Comparison of ENCODE assay signal across 11 mouse cellular contexts in the genomic region with DNA sequence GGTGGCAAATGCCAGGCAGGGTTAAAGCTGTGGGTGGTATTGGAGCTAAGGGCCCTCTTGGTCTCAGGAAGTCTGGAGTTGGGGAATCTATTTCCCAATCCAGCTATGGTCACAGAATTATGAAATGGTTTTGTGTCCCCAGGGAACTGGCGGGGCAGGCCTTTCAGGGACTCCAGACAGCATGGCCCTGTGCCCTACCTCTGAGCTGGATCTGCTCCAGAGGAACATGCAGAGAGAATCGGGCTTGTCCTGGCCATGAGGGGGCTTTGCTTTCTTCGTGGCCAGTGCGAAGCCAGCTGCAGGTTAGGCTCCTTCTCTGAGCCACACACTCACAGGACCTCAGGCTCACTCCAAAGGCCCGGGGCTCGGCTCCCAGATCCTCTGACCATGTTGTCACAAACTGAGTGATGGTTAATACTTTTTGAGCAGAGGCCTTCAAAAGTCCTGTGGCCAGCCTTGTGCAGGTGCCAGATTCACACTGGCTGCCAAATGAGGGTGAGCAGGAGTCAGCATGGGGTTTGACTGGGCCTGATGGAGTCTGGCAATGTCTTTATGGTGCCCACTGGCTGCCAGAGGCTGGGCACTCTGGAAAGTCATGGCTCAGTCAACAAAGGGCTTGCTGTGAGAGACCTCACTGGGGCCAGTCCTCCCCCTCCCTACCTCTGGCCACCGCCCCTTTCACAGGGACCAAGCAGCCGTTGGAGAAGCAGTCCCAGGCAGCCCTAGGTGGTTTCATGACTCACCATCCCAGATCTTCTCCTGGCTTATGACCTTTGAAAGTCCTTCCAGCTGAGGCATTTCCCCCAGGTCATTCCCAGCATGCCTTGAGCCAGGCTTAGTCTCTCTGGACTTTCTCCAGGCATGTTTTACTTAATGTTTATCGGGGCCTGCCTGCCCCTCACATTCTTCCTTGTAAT. TPM values are rescaled to one million over a fixed set of nuclear protein-coding genes. Genes with fewer than 3 reads are reported as not detected.
DNase-seq lines count a peak whose midpoint lies in the region; ATAC-seq and TF ChIP-seq lines count a peak whose summit lies in the region.
"Had no signal": no experiment of that assay in that cellular context is flagged by ENCODE, and none has a peak within 500 bp of the region (broad histone marks: within the 10 kb centered on the region; RNA-seq: fewer than 3 reads in every experiment).

No protein-coding gene starts in this region.

- H3K9me3 ChIP-seq in intestine, embryonic 15.5 days, result no peaks in the 10 kb centered on the region
- no peaks in the 10 kb centered on the region for H3K9me3 ChIP-seq in intestine, postnatal 0 days (ENCODE audit: control insufficient read depth)
- H3K9me3 ChIP-seq in heart, embryonic 15.5 days (replicated peaks), result no peaks in the 10 kb centered on the region
- H3K9me3 ChIP-seq in forebrain, embryonic 16.5 days (ENCODE audit: control insufficient read depth, low read length), result no peaks in the 10 kb centered on the region
- H3K9me3 ChIP-seq: hindbrain, embryonic 10.5 days; liver, embryonic 13.5 days; neural tube, embryonic 13.5 days had no signal

- no peaks in the 10 kb centered on the region for H3K36me3 ChIP-seq in intestine, embryonic 15.5 days
- H3K36me3 ChIP-seq in intestine, postnatal 0 days (ENCODE audit: control insufficient read depth, insufficient read depth), result no peaks in the 10 kb centered on the region
- H3K36me3 ChIP-seq in heart, embryonic 15.5 days, result no peaks in the 10 kb centered on the region
- no peaks in the 10 kb centered on the region for H3K36me3 ChIP-seq in forebrain, embryonic 16.5 days (ENCODE audit: control insufficient read depth, insufficient read depth)
- H3K36me3 ChIP-seq: hindbrain, embryonic 10.5 days; liver, embryonic 13.5 days; neural tube, embryonic 13.5 days had no signal

- H3K9ac ChIP-seq in intestine, embryonic 15.5 days, result no peak overlapping the region
- H3K9ac ChIP-seq in intestine, postnatal 0 days (ENCODE audit: low read depth, low read length), result no peak overlapping the region
- no peak overlapping the region for H3K9ac ChIP-seq in heart, embryonic 15.5 days
- no peak overlapping the region for H3K9ac ChIP-seq in forebrain, embryonic 16.5 days (replicated peaks; ENCODE audit: low read depth, low read length)
- H3K9ac ChIP-seq: liver, embryonic 13.5 days; neural tube, embryonic 13.5 days had no signal

- no peak overlapping the region for H3K4me3 ChIP-seq in intestine, embryonic 15.5 days (replicated peaks)
- H3K4me3 ChIP-seq in intestine, postnatal 0 days (ENCODE audit: low read depth, low read length), result no peak overlapping the region
- H3K4me3 ChIP-seq in heart, embryonic 15.5 days, result no peak overlapping the region
- H3K4me3 ChIP-seq in forebrain, embryonic 16.5 days (replicated peaks; ENCODE audit: low read length), result no peak overlapping the region
- H3K4me3 ChIP-seq: hindbrain, embryonic 10.5 days; liver, embryonic 13.5 days; neural tube, embryonic 13.5 days had no signal

- H3K4me2 ChIP-seq in intestine, embryonic 15.5 days (replicated peaks), result no peak overlapping the region
- H3K4me2 ChIP-seq in intestine, postnatal 0 days (replicated peaks; ENCODE audit: low read depth), result no peak overlapping the region
- H3K4me2 ChIP-seq in heart, embryonic 15.5 days, result no peak overlapping the region
- no peak overlapping the region for H3K4me2 ChIP-seq in forebrain, embryonic 16.5 days (ENCODE audit: low read length)
- H3K4me2 ChIP-seq: liver, embryonic 13.5 days; neural tube, embryonic 13.5 days had no signal

- peaks cover 22% of the 10 kb centered on the region for H3K4me1 ChIP-seq in intestine, embryonic 15.5 days (replicated peaks)
- H3K4me1 ChIP-seq in intestine, postnatal 0 days (replicated peaks; ENCODE audit: control insufficient read depth, insufficient read depth, low read length), result no peaks in the 10 kb centered on the region
- peaks cover 22% of the 10 kb centered on the region for H3K4me1 ChIP-seq in heart, embryonic 15.5 days (replicated peaks)
- H3K4me1 ChIP-seq in forebrain, embryonic 16.5 days (replicated peaks; ENCODE audit: control insufficient read depth, insufficient read depth, low read length), result peaks cover 7% of the 10 kb centered on the region; the same call in 1 of the 2 replicates
- H3K4me1 ChIP-seq: liver, embryonic 13.5 days had no signal

- TF ChIP-seq CTCF in intestine, postnatal 0 days (IDR thresholded peaks at IDR 0.05; ENCODE audit: low read depth), result no peak

- H3K27ac ChIP-seq in intestine, embryonic 15.5 days, result no peak overlapping the region
- no peak overlapping the region for H3K27ac ChIP-seq in intestine, postnatal 0 days (ENCODE audit: low read depth, low read length)
- H3K27ac ChIP-seq in heart, embryonic 15.5 days, result peak overlapping the region; percentile 43; the same call in 1 of the 2 replicates
- no peak overlapping the region for H3K27ac ChIP-seq in forebrain, embryonic 16.5 days (ENCODE audit: low read length)
- H3K27ac ChIP-seq: hindbrain, embryonic 10.5 days; liver, embryonic 13.5 days; neural tube, embryonic 13.5 days had no signal

- WGBS in intestine, embryonic 15.5 days, result 65% methylated on average over 9 of the region's 9 CpGs
- WGBS in intestine, postnatal 0 days, result 71% methylated on average over 9 of the region's 9 CpGs
- whole genome bisulfite sequencing in heart, embryonic 15.5 days, result 60% methylated on average over 9 of the region's 9 CpGs
- WGBS in forebrain, embryonic 16.5 days, result 66% methylated on average over 9 of the region's 9 CpGs

- DNase-seq in ZHBTc4 (ENCODE audit: low read depth, low spot score), result peak; percentile 80
- peak; percentile 78 for DNase-seq in lung, postnatal 25 days (ENCODE audit: low spot score)
- DNase-seq in layer of hippocampus, adult 11-12 months (ENCODE audit: low spot score), result no peak
- no peak for DNase-seq in spleen, postnatal 10 days (ENCODE audit: low spot score in 2 of 2)
- DNase-seq: liver, embryonic 13.5 days had no signal

- peak; percentile 24; the same call in 1 of the 2 replicates for ATAC-seq in intestine, embryonic 15.5 days
- no peak for ATAC-seq in intestine, postnatal 0 days
- ATAC-seq in heart, embryonic 15.5 days (replicated peaks; ENCODE audit: insufficient number of reproducible peaks, insufficient read depth, low FRiP score, low read depth), result no peak
- no peak for ATAC-seq in forebrain, embryonic 16.5 days

- no peaks in the 10 kb centered on the region for H3K27me3 ChIP-seq in intestine, embryonic 15.5 days (replicated peaks)
- H3K27me3 ChIP-seq in intestine, postnatal 0 days (replicated peaks; ENCODE audit: control insufficient read depth, insufficient read depth, low read length), result 0 out of 2 replicates have a peak, but pooled peaks cover 4% of the 10 kb centered on the region
- H3K27me3 ChIP-seq in heart, embryonic 15.5 days, result no peaks in the 10 kb centered on the region
- no peaks in the 10 kb centered on the region for H3K27me3 ChIP-seq in forebrain, embryonic 16.5 days (replicated peaks; ENCODE audit: control insufficient read depth, insufficient read depth, low read length)
- H3K27me3 ChIP-seq: neural tube, embryonic 13.5 days had no signal

RNA-seq across cellular contexts. Expression of gene Pmepa1, which starts 4.9 kb away (rescaled TPM):
- 5.6 and 5.9 TPM in 2 replicates for polyA plus RNA-seq in intestine, embryonic 15.5 days (2015; fragmentation: Nextera tagmentation; extraction: Ambion mirVana)
- polyA plus RNA-seq in intestine, postnatal 0 days (2015; fragmentation: Nextera tagmentation; extraction: Ambion mirVana), result 5.9 and 6.4 TPM in 2 replicates
- 4.6 and 5.1 TPM in 2 replicates for polyA plus RNA-seq in heart, embryonic 15.5 days (2015; fragmentation: Nextera tagmentation; extraction: Ambion mirVana)
- polyA plus RNA-seq in forebrain, embryonic 16.5 days (2015; fragmentation: Nextera tagmentation; extraction: Ambion mirVana), result 7.2 and 7.3 TPM in 2 replicates

Comparison
In these comparisons a context has a peak if more than half of its experiments do, and no peak if none do; other contexts are left out.
1. DNase-seq: peak in ZHBTc4 (single experiment) and lung, postnatal 25 days (single experiment); none in layer of hippocampus, adult 11-12 months (single experiment) and spleen, postnatal 10 days (0 of 2).